28 mouse cellular contexts compared by ENCODE assay signal in the genomic region with DNA sequence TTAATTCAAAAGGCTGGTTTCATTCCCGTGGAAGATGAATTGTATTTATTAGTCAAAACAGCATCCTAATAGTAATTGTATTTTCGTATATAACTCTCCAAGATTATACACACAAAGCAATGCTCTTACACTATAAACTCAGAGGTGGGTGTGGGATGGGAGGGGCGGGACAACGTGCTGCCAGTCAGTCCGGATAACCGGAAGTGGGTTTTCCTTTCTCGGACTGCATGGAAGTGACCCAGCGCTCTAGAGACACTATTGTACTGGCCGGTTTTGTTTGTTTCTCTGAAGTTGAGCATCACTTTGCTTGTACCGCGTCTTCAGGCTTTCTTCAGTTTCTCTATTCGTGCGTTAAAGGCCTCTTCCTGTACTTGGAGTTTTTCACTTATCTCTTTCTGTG.
DNase-seq lines count a peak whose midpoint lies in the region; ATAC-seq and TF ChIP-seq lines count a peak whose summit lies in the region.
"Had no signal": no experiment of that assay in that cellular context is flagged by ENCODE, and none has a peak within 500 bp of the region (broad histone marks: within the 10 kb centered on the region; RNA-seq: fewer than 3 reads in every experiment).

No protein-coding gene starts in this region.

- ATAC-seq in liver, embryonic 11.5 days (replicated peaks; ENCODE audit: low FRiP score): peak; percentile 66; the same call in 1 of the 2 replicates
- ATAC-seq in liver, embryonic 14.5 days (ENCODE audit: insufficient read depth): peak; percentile 38; the same call in 1 of the 2 replicates
- no peak for ATAC-seq in liver, postnatal 0 days
- ATAC-seq in midbrain, embryonic 15.5 days (replicated peaks): no peak
- ATAC-seq: forebrain, embryonic 14.5 days; forebrain, postnatal 0 days; hindbrain, embryonic 16.5 days; Patski had no signal

- TF ChIP-seq CTCF in liver, embryonic 14.5 days (IDR thresholded peaks at IDR 0.05; ENCODE audit: low read depth): no peak
- TF ChIP-seq CTCF in liver, postnatal 0 days (IDR thresholded peaks at IDR 0.05; ENCODE audit: low read depth): no peak

- H3K27ac ChIP-seq in heart, embryonic 10.5 days: no peak overlapping the region
- H3K27ac ChIP-seq in liver, embryonic 11.5 days (ENCODE audit: low read depth, low read length): no peak overlapping the region
- no peak overlapping the region for H3K27ac ChIP-seq in liver, embryonic 14.5 days
- no peak overlapping the region for H3K27ac ChIP-seq in liver, postnatal 0 days (ENCODE audit: low read depth)
- no peak overlapping the region for H3K27ac ChIP-seq in midbrain, embryonic 15.5 days
- H3K27ac ChIP-seq: embryonic facial prominence, embryonic 13.5 days; gastrocnemius, adult 2 months; heart, embryonic 15.5 days; hindbrain, embryonic 10.5 days; hindbrain, embryonic 13.5 days had no signal

- no peaks in the 10 kb centered on the region for H3K36me3 ChIP-seq in heart, embryonic 10.5 days
- H3K36me3 ChIP-seq in liver, embryonic 11.5 days (ENCODE audit: control insufficient read depth, insufficient read depth, low read length): no peaks in the 10 kb centered on the region
- H3K36me3 ChIP-seq in liver, embryonic 14.5 days (replicated peaks; ENCODE audit: control insufficient read depth, insufficient read depth, low read depth): no peaks in the 10 kb centered on the region
- no peaks in the 10 kb centered on the region for H3K36me3 ChIP-seq in liver, postnatal 0 days (replicated peaks; ENCODE audit: insufficient read depth, low read length)
- no peaks in the 10 kb centered on the region for H3K36me3 ChIP-seq in midbrain, embryonic 15.5 days (replicated peaks)
- H3K36me3 ChIP-seq: embryonic facial prominence, embryonic 13.5 days; G1E; heart, embryonic 12.5 days; heart, embryonic 15.5 days; hindbrain, embryonic 10.5 days; hindbrain, embryonic 13.5 days had no signal

- peak overlapping the region; percentile 4; the same call in 1 of the 2 replicates for H3K4me2 ChIP-seq in liver, embryonic 11.5 days
- peak overlapping the region; percentile 45 for H3K4me2 ChIP-seq in liver, embryonic 14.5 days (ENCODE audit: low read depth)
- peak overlapping the region; percentile 50; the same call in 1 of the 2 replicates for H3K4me2 ChIP-seq in liver, postnatal 0 days (ENCODE audit: low read depth, low read length)
- H3K4me2 ChIP-seq in midbrain, embryonic 15.5 days: no peak overlapping the region
- H3K4me2 ChIP-seq: embryonic facial prominence, embryonic 13.5 days; heart, embryonic 12.5 days; heart, embryonic 15.5 days; hindbrain, embryonic 13.5 days had no signal

- H3K9ac ChIP-seq in liver, embryonic 11.5 days (ENCODE audit: low read depth, low read length): no peak overlapping the region
- no peak overlapping the region for H3K9ac ChIP-seq in liver, embryonic 14.5 days (replicated peaks)
- no peak overlapping the region for H3K9ac ChIP-seq in liver, postnatal 0 days (replicated peaks)
- no peak overlapping the region for H3K9ac ChIP-seq in midbrain, embryonic 15.5 days
- H3K9ac ChIP-seq: embryonic facial prominence, embryonic 13.5 days; forebrain, postnatal 0 days; heart, embryonic 12.5 days; heart, embryonic 15.5 days; hindbrain, embryonic 13.5 days had no signal

- DNase-seq in heart, adult 11 months: peak; percentile 18
- no peak for DNase-seq in heart, embryonic 10.5 days (ENCODE audit: low spot score)
- DNase-seq in liver, embryonic 11.5 days (ENCODE audit: low spot score): no peak
- DNase-seq in liver, embryonic 14.5 days (ENCODE audit: low read depth in 3 of 3, low spot score in 3 of 3): peak in 1 of 3 experiments; percentile 6
- no peak for DNase-seq in liver, postnatal 0 days
- no peak for DNase-seq in kidney, postnatal 14 days
- DNase-seq: adrenal gland, postnatal 10 days; adrenal gland, postnatal 36 days; B cell, adult 2 months; cerebellum, adult 18-20 months; cerebellum, adult 9-10 months; cerebellum, postnatal 14 days; forebrain, postnatal 0 days; gastrocnemius, adult 2 months; gastrocnemius, postnatal 25 days; heart, postnatal 10 days; heart, postnatal 36 days had no signal

- no peak for TF ChIP-seq EP300 in liver, embryonic 14.5 days (IDR thresholded peaks at IDR 0.05; ENCODE audit: low read depth)
- no peak for TF ChIP-seq EP300 in liver, postnatal 0 days (IDR thresholded peaks at IDR 0.05; ENCODE audit: low read depth)

- H3K4me1 ChIP-seq in heart, embryonic 10.5 days: no peaks in the 10 kb centered on the region
- no peaks in the 10 kb centered on the region for H3K4me1 ChIP-seq in liver, embryonic 11.5 days (replicated peaks; ENCODE audit: control insufficient read depth, insufficient read depth, low read length)
- peaks cover 0 to 8% of the 10 kb centered on the region in 2 experiments; a peak in 2 of 4 replicates for H3K4me1 ChIP-seq in liver, embryonic 14.5 days (replicated peaks; ENCODE audit: control insufficient read depth in 2 of 2, insufficient read depth in 2 of 2, low read length in 1 of 2)
- H3K4me1 ChIP-seq in liver, postnatal 0 days (ENCODE audit: insufficient read depth): peaks cover 7% of the 10 kb centered on the region; the same call in 1 of the 2 replicates
- H3K4me1 ChIP-seq in midbrain, embryonic 15.5 days: no peaks in the 10 kb centered on the region
- H3K4me1 ChIP-seq: heart, embryonic 12.5 days; heart, embryonic 15.5 days; hindbrain, embryonic 10.5 days had no signal

- H3K9me3 ChIP-seq in heart, embryonic 10.5 days: no peaks in the 10 kb centered on the region
- no peaks in the 10 kb centered on the region for H3K9me3 ChIP-seq in liver, embryonic 11.5 days (ENCODE audit: control insufficient read depth, low read length)
- H3K9me3 ChIP-seq in liver, embryonic 14.5 days (ENCODE audit: control insufficient read depth, low read length): no peaks in the 10 kb centered on the region
- no peaks in the 10 kb centered on the region for H3K9me3 ChIP-seq in liver, postnatal 0 days (ENCODE audit: low read length)
- H3K9me3 ChIP-seq in midbrain, embryonic 15.5 days: no peaks in the 10 kb centered on the region
- H3K9me3 ChIP-seq: embryonic facial prominence, embryonic 13.5 days; heart, embryonic 12.5 days; heart, embryonic 15.5 days; hindbrain, embryonic 10.5 days; hindbrain, embryonic 13.5 days had no signal

- 87% methylated on average over 13 of the region's 13 CpGs for WGBS in heart, embryonic 10.5 days
- 61% methylated on average over 13 of the region's 13 CpGs for WGBS in liver, embryonic 11.5 days
- 15% methylated on average over 13 of the region's 13 CpGs for WGBS in liver, embryonic 14.5 days (ENCODE audit: insufficient replicate concordance)
- 41% methylated on average over 13 of the region's 13 CpGs for WGBS in liver, postnatal 0 days (ENCODE audit: insufficient replicate concordance)
- WGBS in midbrain, embryonic 15.5 days: 92% methylated on average over 13 of the region's 13 CpGs

- no peaks in the 10 kb centered on the region for H3K27me3 ChIP-seq in heart, embryonic 10.5 days (ENCODE audit: insufficient read depth, poor library complexity, severe bottlenecking)
- H3K27me3 ChIP-seq in liver, embryonic 11.5 days (replicated peaks; ENCODE audit: control insufficient read depth, insufficient read depth, low read length): no peaks in the 10 kb centered on the region
- H3K27me3 ChIP-seq in liver, embryonic 14.5 days (ENCODE audit: control insufficient read depth, insufficient read depth, low read length): no peaks in the 10 kb centered on the region
- no peaks in the 10 kb centered on the region for H3K27me3 ChIP-seq in liver, postnatal 0 days (ENCODE audit: insufficient read depth, low read length)
- no peaks in the 10 kb centered on the region for H3K27me3 ChIP-seq in midbrain, embryonic 15.5 days (replicated peaks)
- H3K27me3 ChIP-seq: CH12.LX; embryonic facial prominence, embryonic 13.5 days; heart, embryonic 12.5 days; heart, embryonic 15.5 days; hindbrain, embryonic 13.5 days; Patski had no signal

- H3K4me3 ChIP-seq in heart, embryonic 10.5 days: no peak overlapping the region
- no peak overlapping the region for H3K4me3 ChIP-seq in liver, embryonic 11.5 days (ENCODE audit: low read depth, low read length)
- H3K4me3 ChIP-seq in liver, embryonic 14.5 days (ENCODE audit: insufficient read depth in 1 of 2, low read depth in 2 of 2, low read length in 2 of 2): peak overlapping the region; percentile 15 to 44; a peak in 2 of 4 replicates
- H3K4me3 ChIP-seq in liver, postnatal 0 days (ENCODE audit: low read depth, low read length): no peak overlapping the region
- H3K4me3 ChIP-seq in midbrain, embryonic 15.5 days: no peak overlapping the region
- H3K4me3 ChIP-seq: embryonic facial prominence, embryonic 13.5 days; gastrocnemius, adult 2 months; heart, embryonic 12.5 days; heart, embryonic 15.5 days; hindbrain, embryonic 10.5 days; hindbrain, embryonic 13.5 days had no signal

Comparison
In these comparisons a context has a peak if more than half of its experiments do, and no peak if none do; other contexts are left out.
1. H3K4me3 ChIP-seq: peak in liver, embryonic 14.5 days (2 of 2); none in heart, embryonic 10.5 days (single experiment), liver, embryonic 11.5 days (single experiment), liver, postnatal 0 days (single experiment) and midbrain, embryonic 15.5 days (single experiment).
2. ATAC-seq: peak in liver, embryonic 11.5 days (single experiment) and liver, embryonic 14.5 days (single experiment); none in liver, postnatal 0 days (single experiment) and midbrain, embryonic 15.5 days (single experiment).